Mouse (Mus musculus) liver, embryonic 14.5 days (tissue): Measurements from ENCODE around the gene Apbb2. TPM values are rescaled to one million over a fixed set of nuclear protein-coding genes. Genes with fewer than 3 reads are reported as not detected.
A peak's percentile ranks its signal among the peaks of the same experiment; 100 is the strongest.

Experiments
- ATAC-seq: fragments of 200-750 bp; cut with Nextera tagmentation; 2 replicates; pipeline ENCODE4 v1.8.0; 2017; ENCODE audit warnings: moderate number of reproducible peaks, mild to moderate bottlenecking, moderate library complexity; ENCODE audit not compliant: insufficient read depth
- DNase-seq, 3 experiments: peaks; one replicate each; pipeline ENCODE4 v3.0.0-alpha.2; 2012 to 2013; ENCODE audit warnings: low read depth in 3 of 3, low spot score in 3 of 3
- H3K27ac ChIP-seq: fragments of 300-500 bp; sonication (generic); 2 replicates; pipeline ENCODE4 v1.5.1; 2014; ENCODE audit warnings: moderate library complexity, mild to moderate bottlenecking, control low read depth, inconsistent platforms
- H3K27me3 ChIP-seq: fragments of 300-500 bp; sonication (generic); 2 replicates; pipeline ENCODE4 v1.6.1; 2014; ENCODE audit warnings: mild to moderate bottlenecking, low read length, moderate library complexity; ENCODE audit not compliant: control insufficient read depth, insufficient read depth
- H3K36me3 ChIP-seq: fragments of 300-500 bp; sonication (generic); replicated peaks from 2 replicates; pipeline ENCODE4 v1.6.1; 2014; ENCODE audit warnings: low read depth; ENCODE audit not compliant: control insufficient read depth, insufficient read depth
- H3K4me1 ChIP-seq, 2 experiments: fragments of 200-500 bp in 1 of 2; fragments of 300-500 bp in 1 of 2; sonication (generic) in 1 of 2; replicated peaks; 2 replicates each; pipeline ENCODE4 v1.6.1; 2012 to 2014; ENCODE audit warnings: antibody characterized with exemption in 1 of 2, inconsistent platforms in 1 of 2, low read length in 1 of 2; ENCODE audit not compliant: control insufficient read depth in 2 of 2, insufficient read depth in 2 of 2
- H3K4me2 ChIP-seq: fragments of 300-500 bp; sonication (generic); 2 replicates; pipeline ENCODE4 v1.6.1; 2014; ENCODE audit warnings: low read depth, mild to moderate bottlenecking, control low read depth, moderate library complexity
- H3K4me3 ChIP-seq, 2 experiments: fragments of 200-500 bp in 1 of 2; fragments of 300-500 bp in 1 of 2; sonication (generic) in 1 of 2; 2 replicates each; pipeline ENCODE4 v1.5.1; 2012 to 2014; ENCODE audit warnings: low read depth in 2 of 2, low read length in 2 of 2, mild to moderate bottlenecking in 2 of 2, control low read depth in 1 of 2, inconsistent platforms in 1 of 2, moderate library complexity in 1 of 2; ENCODE audit not compliant: insufficient read depth in 1 of 2
- H3K9ac ChIP-seq: fragments of 300-500 bp; sonication (generic); replicated peaks from 2 replicates; pipeline ENCODE4 v1.6.1; 2014; ENCODE audit warnings: mild to moderate bottlenecking, control low read depth, moderate library complexity
- H3K9me3 ChIP-seq: fragments of 300-500 bp; sonication (generic); 2 replicates; pipeline ENCODE4 v1.6.1; 2016; ENCODE audit warnings: low read length, mixed read lengths; ENCODE audit not compliant: control insufficient read depth
- CTCF ChIP-seq: IDR thresholded peaks from 2 replicates; pipeline ENCODE4 v1.5.1; 2016; ENCODE audit warnings: antibody characterized with exemption, low read depth, control low read depth
- EP300 ChIP-seq: IDR thresholded peaks from 2 replicates; pipeline ENCODE4 v1.6.1; 2016; ENCODE audit warnings: antibody characterized with exemption, low read depth
- WGBS: fragments of 180-500 bp; shearing (Covaris S2); extraction: QIAGEN DNeasy Blood & Tissue Kit; methylation state at CpG from one replicate; pipeline ENCODE4 v1.1.7; 2014; ENCODE audit not compliant: insufficient replicate concordance; 5-methylcytosine and 5-hydroxymethylcytosine counted together
- polyA plus RNA-seq, 2 experiments: library from polyadenylated mRNA; depleted of rRNA in 1 of 2; stranded (reverse) in 1 of 2; unstranded in 1 of 2; fragments of >200 nt; fragmentation: Nextera tagmentation in 1 of 2; extraction: Ambion mirVana in 1 of 2; gene quantifications; 2 replicates each; pipeline versions ENCODE4 v1.2.1 to v1.2.3; 2012 to 2014

Gene Apbb2
- polyA plus RNA-seq, 2 experiments = 0.92 to 2.8 TPM

- Histone ChIP-seq H3K4me2 (no peak overlapping the region), H3K4me1 (no peaks in the 10 kb centered on the region), H3K9me3 (no peaks in the 10 kb centered on the region), H3K9ac (no peak overlapping the region), H3K36me3 (no peaks in the 10 kb centered on the region), H3K27me3 (no peaks in the 10 kb centered on the region), H3K27ac (no peak overlapping the region), H3K4me3 (no peak overlapping the region)
- TF ChIP-seq EP300 (no peak), CTCF (no peak)
- 50% methylated on average over 10 of the region's 10 CpGs for WGBS
- DNase-seq = no peak
- no peak for ATAC-seq
Measured at GRCm38 (mm10) chr5:66635459-66636079, 17.0 kb upstream of the Apbb2 start.

- Histone ChIP-seq H3K4me1 (no peaks in the 10 kb centered on the region), H3K27ac (no peak overlapping the region), H3K4me2 (no peak overlapping the region), H3K27me3 (no peaks in the 10 kb centered on the region), H3K36me3 (no peaks in the 10 kb centered on the region), H3K9me3 (no peaks in the 10 kb centered on the region), H3K4me3 (no peak overlapping the region), H3K9ac (no peak overlapping the region)
- TF ChIP-seq CTCF (no peak), EP300 (no peak)
- WGBS = 24% methylated on average over 7 of the region's 7 CpGs
- no peak for DNase-seq
- no peak for ATAC-seq
Measured at GRCm38 (mm10) chr5:66627805-66628204, 9.2 kb upstream of the Apbb2 start.

GRCm38 (mm10) chr5:66620191-66620625, 1.6 kb upstream of the Apbb2 start:
- H3K9me3 ChIP-seq = no peaks in the 10 kb centered on the region
- peaks cover 44% of the 10 kb centered on the region for H3K27me3 ChIP-seq
- H3K4me2 ChIP-seq = peak overlapping the region; percentile 46
- TF ChIP-seq EP300 = no peak
- peak; percentile 38; the same call in 1 of the 2 replicates for TF ChIP-seq CTCF
- peak overlapping the region; percentile 21 to 41 for H3K4me3 ChIP-seq
- under 1% methylated on average over 41 of the region's 41 CpGs for WGBS
- no peak for DNase-seq
- no peaks in the 10 kb centered on the region for H3K36me3 ChIP-seq
- peak; percentile 47 for ATAC-seq
- H3K27ac ChIP-seq = no peak overlapping the region
- no peak overlapping the region for H3K9ac ChIP-seq
- H3K4me1 ChIP-seq = peaks cover 0 to 4% of the 10 kb centered on the region in 2 experiments; a peak in 2 of 4 replicates

GRCm38 (mm10) chr5:66619675-66620074, 1.1 kb upstream of the Apbb2 start:
- WGBS = 25% methylated on average over 8 of the region's 8 CpGs
- DNase-seq = no peak
- TF ChIP-seq EP300 (no peak), CTCF (no peak)
- peak overlapping the region; percentile 46 for H3K4me2 ChIP-seq
- peaks cover 44% of the 10 kb centered on the region for H3K27me3 ChIP-seq
- no peak overlapping the region for H3K9ac ChIP-seq
- peaks cover 0 to 8% of the 10 kb centered on the region in 2 experiments; a peak in 2 of 4 replicates for H3K4me1 ChIP-seq
- H3K36me3 ChIP-seq = no peaks in the 10 kb centered on the region
- no peak overlapping the region for H3K27ac ChIP-seq
- ATAC-seq = no peak
- H3K4me3 ChIP-seq = peak overlapping the region; percentile 21 to 22
- H3K9me3 ChIP-seq = no peaks in the 10 kb centered on the region

- TF ChIP-seq CTCF = no peak
- no peak for TF ChIP-seq EP300
- no peak for DNase-seq
- no peaks in the 10 kb centered on the region for H3K36me3 ChIP-seq
- ATAC-seq = no peak
- no peak overlapping the region for H3K27ac ChIP-seq
- no peaks in the 10 kb centered on the region for H3K9me3 ChIP-seq
- peaks cover 0 to 8% of the 10 kb centered on the region in 2 experiments; a peak in 2 of 4 replicates for H3K4me1 ChIP-seq
- peak overlapping the region; percentile 56; the same call in 1 of the 2 replicates for H3K4me2 ChIP-seq
- no peak overlapping the region for H3K4me3 ChIP-seq
- 20% methylated on average over 11 of the region's 11 CpGs for WGBS
- no peak overlapping the region for H3K9ac ChIP-seq
- peaks cover 44% of the 10 kb centered on the region for H3K27me3 ChIP-seq
Measured at GRCm38 (mm10) chr5:66619195-66619594, 611 bp upstream of the Apbb2 start.
